Mouse (Mus musculus) urinary bladder, postnatal 0 days (tissue): ENCODE measurements around the gene Phrf1. TPM values are rescaled to one million over a fixed set of nuclear protein-coding genes. Genes with fewer than 3 reads are reported as not detected.
A peak's percentile ranks its signal among the peaks of the same experiment; 100 is the strongest.

Experiments used
- microRNA counts: library from miRNA; unstranded; fragments of <30 nt; microRNA quantifications from one replicate; lab custom pipeline; 2016
- microRNA-seq: library from miRNA; unstranded; fragments of <30 nt; microRNA quantifications from one replicate; pipeline ENCODE4, GENCODE M21; 2016
- polyA plus RNA-seq: library from polyadenylated mRNA; unstranded; fragments of >200 nt; fragmentation: Nextera tagmentation; extraction: Ambion mirVana; gene quantifications from 2 replicates; pipeline ENCODE4 v1.2.1, GENCODE M21; 2015

Phrf1 gene
- polyA plus RNA-seq, result 27.5 and 28.3 TPM in 2 replicates

GRCm38 (mm10) chr7:141228279-141229067 lies at the start of gene Phrf1:
Gene Phrf1, plus strand, starts transcription at chr7:141228784.

DNA sequence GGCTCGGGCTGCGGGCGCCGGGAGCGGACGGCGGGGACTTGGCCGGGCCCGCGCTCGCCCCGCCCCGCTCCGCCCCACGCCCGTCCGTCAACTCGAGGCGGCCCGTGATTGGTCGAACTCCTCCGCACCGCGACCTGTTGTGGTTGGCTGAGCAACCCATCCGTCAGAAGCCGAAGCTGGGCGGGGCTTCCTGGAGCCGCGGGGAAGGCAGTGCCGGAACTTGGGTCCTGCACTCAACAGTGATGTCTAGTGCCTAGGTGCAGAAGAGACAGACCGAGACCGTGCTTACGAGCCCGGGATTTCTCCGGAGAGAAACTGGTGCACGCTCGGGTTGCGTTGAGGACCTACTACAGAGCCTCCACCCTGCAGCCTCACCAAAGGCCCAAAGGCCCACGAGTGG lies 34.6 kb upstream of the Phrf1 start, which contains the start of the genes Hras and Lrrc56:
Gene Hras, minus strand, starts transcription at position 58 of the 400 bp plus-strand sequence.
Gene Lrrc56, plus strand, starts transcription at position 210 of the 400 bp plus-strand sequence.

DNA sequence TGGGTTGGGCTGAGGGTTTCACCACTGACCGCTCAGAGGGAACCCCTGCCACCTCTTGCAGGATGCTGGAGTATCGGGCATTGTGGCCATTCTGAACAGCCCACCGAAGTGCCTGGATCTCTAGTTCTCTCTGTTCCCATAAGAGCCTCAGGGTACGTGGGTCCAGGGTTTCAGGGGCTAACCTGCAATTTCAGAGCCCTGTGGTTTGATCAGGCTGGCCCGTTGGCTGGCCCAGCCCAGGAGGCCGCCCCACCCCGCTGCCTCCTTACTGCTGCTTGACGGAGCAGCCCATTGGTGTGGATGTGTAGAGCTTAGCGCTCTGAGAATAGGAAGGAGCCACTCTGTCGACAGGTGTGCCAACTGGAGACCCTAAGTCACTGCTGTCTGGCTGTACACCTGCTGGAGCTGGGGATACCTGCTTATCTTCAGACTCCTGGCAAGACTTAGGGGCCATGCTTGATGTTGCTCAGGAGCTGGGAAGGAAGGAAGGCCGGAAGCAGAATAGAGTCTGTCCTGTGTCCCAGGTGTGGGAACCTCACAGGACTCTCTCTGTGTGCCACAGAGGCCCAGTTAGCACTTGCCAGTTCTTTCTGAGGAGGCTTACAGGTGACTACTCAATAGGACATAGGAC lies 14.9 kb upstream of the Phrf1 start, which contains the start of gene Lmntd2:
Gene Lmntd2, minus strand, starts transcription at position 476 of the 631 bp plus-strand sequence.

DNA sequence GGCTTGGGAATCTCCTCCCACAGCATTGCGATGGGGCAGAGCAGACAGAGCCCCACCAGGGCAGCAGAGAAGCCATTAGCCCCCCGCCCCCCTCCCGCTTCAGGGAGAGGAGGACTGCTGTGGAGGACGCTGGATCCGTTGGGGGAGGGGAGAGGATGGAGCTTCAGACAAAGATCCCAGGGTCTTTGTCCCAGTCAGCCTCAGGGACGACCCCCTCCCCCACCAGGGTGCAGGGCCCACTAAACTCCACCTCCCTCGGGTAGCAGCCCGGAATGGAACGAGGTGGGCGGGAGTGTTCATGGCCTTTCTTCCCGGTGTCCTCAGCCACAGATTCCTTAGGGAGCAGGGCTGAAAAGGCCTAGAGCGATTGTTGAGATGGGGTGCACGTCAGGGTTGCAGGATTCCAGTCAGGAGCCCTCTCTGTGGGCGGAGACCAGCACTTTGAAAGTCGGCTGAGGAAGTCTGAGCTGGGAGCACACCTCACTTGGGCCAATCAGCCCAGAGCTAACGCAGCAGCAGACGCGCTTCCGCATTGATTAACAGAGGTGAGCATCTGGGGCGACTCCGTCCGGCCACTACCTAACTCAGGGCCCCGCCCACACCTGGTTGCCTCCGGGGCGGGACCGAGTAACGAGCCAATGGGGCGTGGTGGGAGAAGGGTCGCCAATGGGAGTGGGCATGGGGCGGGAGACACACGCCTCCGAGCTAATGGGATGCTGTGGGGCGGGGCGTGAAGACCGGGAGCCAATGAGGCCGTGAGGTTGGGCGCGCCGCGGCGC lies 13.3 kb upstream of the Phrf1 start, which contains the start of gene Rassf7:
Gene Rassf7, plus strand, starts transcription at position 760 of the 779 bp plus-strand sequence.

DNA sequence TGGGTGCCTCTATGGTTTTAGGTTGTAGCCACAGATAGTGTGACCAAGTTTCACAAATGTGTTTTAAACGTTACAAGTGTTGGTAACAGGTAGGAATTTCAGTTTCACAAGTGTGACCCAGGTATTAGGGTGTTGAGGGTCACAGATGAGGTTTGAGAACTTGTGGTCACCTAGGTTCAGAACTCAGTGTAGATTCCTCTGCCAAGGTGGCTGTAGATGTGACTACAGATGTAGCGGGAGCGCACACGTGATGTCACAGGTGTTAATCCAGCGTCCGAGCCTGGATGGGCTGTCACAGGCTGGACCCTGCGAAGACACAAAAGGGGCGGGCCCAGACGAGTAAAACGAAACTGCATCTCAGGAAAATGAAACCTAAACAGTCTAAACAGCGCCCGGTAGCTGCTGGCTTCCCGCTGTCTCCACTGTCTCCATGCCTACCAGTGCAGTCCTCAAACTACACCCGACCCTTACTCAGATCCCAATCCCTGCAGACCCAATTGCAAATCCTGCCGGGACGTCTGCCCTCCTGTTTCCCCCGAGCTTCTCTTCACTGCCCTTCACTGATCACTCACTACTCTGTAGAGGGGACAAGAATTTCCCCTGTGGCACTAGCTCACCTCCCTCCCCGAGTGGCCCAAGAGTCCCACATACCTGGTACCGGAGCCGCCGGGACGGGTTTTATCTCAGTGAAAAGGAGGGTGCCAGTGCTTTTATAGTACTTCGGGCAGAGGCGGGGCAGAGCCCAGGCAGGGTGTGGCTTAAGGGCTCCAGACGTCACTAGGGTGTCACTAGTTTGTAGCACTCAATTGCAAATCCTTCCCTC lies 37.4 kb downstream of the Phrf1 start, which contains the start of gene Irf7:
Gene Irf7, minus strand, starts transcription at position 743 of the 823 bp plus-strand sequence.

DNA sequence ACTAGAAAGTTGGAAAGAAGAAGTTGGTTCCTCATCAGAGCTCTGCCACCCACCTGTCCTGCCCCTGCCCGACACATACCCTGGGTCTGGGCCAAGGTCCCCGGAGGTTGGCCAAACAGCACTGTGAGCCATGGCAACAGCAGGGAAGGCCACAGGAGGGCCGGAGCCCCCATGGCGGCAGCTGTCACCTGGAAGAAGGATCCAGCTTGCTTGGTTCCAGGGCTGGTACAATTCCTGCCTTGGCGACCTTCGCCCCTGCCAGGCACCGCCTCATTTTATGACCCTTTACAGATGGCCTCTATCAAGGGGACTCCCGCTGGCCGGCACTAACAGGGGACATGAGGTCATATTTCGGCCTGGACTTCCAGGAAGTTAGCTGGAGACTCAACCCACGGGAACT lies 48.0 kb downstream of the Phrf1 start, which contains the start of gene Cdhr5:
Gene Cdhr5, minus strand, starts transcription at position 241 of the 400 bp plus-strand sequence.

DNA sequence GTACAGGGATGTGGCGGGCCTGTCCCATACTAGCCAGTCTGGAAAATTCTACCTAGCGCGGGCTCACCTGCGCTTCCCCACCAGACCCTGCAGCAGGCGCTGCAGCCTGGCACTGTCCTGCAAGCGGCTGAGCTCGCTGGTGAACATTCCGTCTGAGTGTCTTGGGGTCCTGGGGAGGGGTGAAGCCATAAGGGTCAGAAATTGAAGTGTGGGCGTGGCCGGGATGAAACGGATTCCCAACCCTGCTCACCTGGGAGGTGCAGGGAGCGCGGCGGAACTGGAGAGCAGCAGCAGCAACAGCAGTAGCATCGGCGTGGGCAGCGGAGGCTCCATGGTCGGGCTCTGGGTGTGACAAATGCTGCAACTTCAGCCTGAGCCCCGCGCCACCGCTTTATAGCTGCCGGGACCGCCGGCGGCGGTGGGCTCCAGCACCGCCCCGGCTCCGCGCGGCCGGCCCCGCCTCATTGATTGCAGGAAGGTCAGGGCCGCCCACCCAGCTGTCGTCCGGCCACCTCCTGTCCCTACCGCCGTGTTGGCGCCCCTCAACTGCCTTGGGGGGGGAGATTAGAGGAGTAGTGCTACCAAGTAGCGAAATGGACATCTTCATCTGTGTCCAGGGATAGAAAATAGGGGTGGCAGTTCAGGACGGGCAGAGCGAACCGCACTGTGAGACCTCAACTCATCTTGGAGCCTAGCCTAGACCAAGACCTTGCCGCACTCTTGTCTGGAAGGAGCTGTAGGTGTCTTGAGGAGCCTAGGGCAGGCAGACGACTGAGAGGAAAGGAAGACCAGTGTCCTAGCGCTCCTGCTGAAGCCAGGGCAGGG lies 50.4 kb downstream of the Phrf1 start, which contains the start of gene Sct:
Gene Sct, minus strand, starts transcription at position 368 of the 825 bp plus-strand sequence.

GRCm38 (mm10) chr7:141291921-141292582 lies 63.5 kb downstream of the Phrf1 start, which contains the start of gene Drd4:
Gene Drd4, plus strand, starts transcription at chr7:141292006.

MicroRNA genes within 50 kb of the gene (microRNA counts, 519-probe panel; counts per million panel counts)
- 4,436 counts per million, percentile 83 among the panel's probes with 10 or more counts for microRNA mmu-miR-210 (lab: Ali Mortazavi, UCI)

Small RNA genes lying within 50 kb of the gene (microRNA-seq; reads per million reads assigned to microRNA genes)
- gene Mir210, result 2,091 reads per million, percentile 79 among the genes with 10 or more reads in this experiment

Other genes with a start within 250 kb of the Phrf1 start
- 730 and 992 TPM in 2 replicates for gene Ifitm3, start 218.0 kb upstream of the Phrf1 start, polyA plus RNA-seq
- 0.67 and 3.1 TPM in 2 replicates for gene Ifitm6, start 210.9 kb upstream of the Phrf1 start, polyA plus RNA-seq
- gene Gm17387, start 199.7 kb upstream of the Phrf1 start, polyA plus RNA-seq, result not detected in 2 replicates
- gene B4galnt4, start 167.7 kb upstream of the Phrf1 start, polyA plus RNA-seq, result 0.25 and 0.40 TPM in 2 replicates
- 29.1 and 32.9 TPM in 2 replicates for gene Pkp3, start 150.6 kb upstream of the Phrf1 start, polyA plus RNA-seq
- 4.8 and 5.7 TPM in 2 replicates for gene Sigirr, start 128.2 kb upstream of the Phrf1 start, polyA plus RNA-seq
- 3.7 and 5.5 TPM in 2 replicates for gene Ano9, start 111.0 kb upstream of the Phrf1 start, polyA plus RNA-seq
- gene Ptdss2, start 106.4 kb upstream of the Phrf1 start, polyA plus RNA-seq, result 30.7 and 33.0 TPM in 2 replicates
- gene Rnh1, start 55.9 kb upstream of the Phrf1 start, polyA plus RNA-seq, result 194 and 223 TPM in 2 replicates
- gene Hras, start 34.8 kb upstream of the Phrf1 start, polyA plus RNA-seq, result 116 and 122 TPM in 2 replicates
- 2.4 and 3.4 TPM in 2 replicates for gene Lrrc56, start 34.6 kb upstream of the Phrf1 start, polyA plus RNA-seq
- gene Lmntd2, start 14.7 kb upstream of the Phrf1 start, polyA plus RNA-seq, result 1.4 and 1.7 TPM in 2 replicates
- gene Rassf7, start 12.9 kb upstream of the Phrf1 start, polyA plus RNA-seq, result 72.5 and 76.7 TPM in 2 replicates
- gene Irf7, start 37.7 kb downstream of the Phrf1 start, polyA plus RNA-seq, result 11.5 and 15.7 TPM in 2 replicates
- 0.06 TPM in 1 of 2 replicates, not detected in the other for gene Cdhr5, start 48.0 kb downstream of the Phrf1 start, polyA plus RNA-seq
- 3.3 and 5.1 TPM in 2 replicates for gene Sct, start 50.3 kb downstream of the Phrf1 start, polyA plus RNA-seq
- 0.31 and 0.36 TPM in 2 replicates for gene Drd4, start 63.2 kb downstream of the Phrf1 start, polyA plus RNA-seq
- gene Deaf1, start 98.9 kb downstream of the Phrf1 start, polyA plus RNA-seq, result 30.4 and 32.7 TPM in 2 replicates
- gene Tmem80, start 99.0 kb downstream of the Phrf1 start, polyA plus RNA-seq, result 22.8 and 26.0 TPM in 2 replicates
- 31.7 and 35.1 TPM in 2 replicates for gene Eps8l2, start 110.1 kb downstream of the Phrf1 start, polyA plus RNA-seq
- gene Taldo1, start 163.4 kb downstream of the Phrf1 start, polyA plus RNA-seq, result 316 and 327 TPM in 2 replicates
- 29.3 and 32.7 TPM in 2 replicates for gene Gatd1, start 185.4 kb downstream of the Phrf1 start, polyA plus RNA-seq
- gene Cend1, start 200.7 kb downstream of the Phrf1 start, polyA plus RNA-seq, result 1.6 and 2.1 TPM in 2 replicates
- gene Slc25a22, start 209.1 kb downstream of the Phrf1 start, polyA plus RNA-seq, result 12.2 and 14.8 TPM in 2 replicates
- gene Pidd1, start 215.2 kb downstream of the Phrf1 start, polyA plus RNA-seq, result 2.6 and 3.3 TPM in 2 replicates
- 916 and 931 TPM in 2 replicates for gene Rplp2, start 218.6 kb downstream of the Phrf1 start, polyA plus RNA-seq
- 57.6 and 61.7 TPM in 2 replicates for gene Pnpla2, start 226.4 kb downstream of the Phrf1 start, polyA plus RNA-seq
- gene Cracr2b, start 232.3 kb downstream of the Phrf1 start, polyA plus RNA-seq, result 9.8 and 10.0 TPM in 2 replicates
- 36.5 and 40.4 TPM in 2 replicates for gene Cd151, start 238.6 kb downstream of the Phrf1 start, polyA plus RNA-seq
- 49.9 and 56.6 TPM in 2 replicates for gene Polr2l, start 246.3 kb downstream of the Phrf1 start, polyA plus RNA-seq
- gene Tspan4, start 246.5 kb downstream of the Phrf1 start, polyA plus RNA-seq, result 120 and 142 TPM in 2 replicates